Mouse (Mus musculus) MEL (cell line): Measurements from ENCODE around the gene Slc41a2.

Source experiments
- CTCF ChIP-seq, 3 experiments: IDR thresholded peaks in 2 of 3; conservative IDR thresholded peaks in 1 of 3; 2 replicates each; pipeline ENCODE4 v1.5.1; 2011 to 2012; ENCODE audit warnings: low read length in 3 of 3, low read depth in 2 of 3, mild to moderate bottlenecking in 2 of 3, improper control_type of control experiment in 1 of 3, inconsistent platforms in 1 of 3, mixed read lengths in 1 of 3, moderate library complexity in 1 of 3; ENCODE audit not compliant: control insufficient read depth in 1 of 3, insufficient read depth in 1 of 3, poor library complexity in 1 of 3, severe bottlenecking in 1 of 3
- EP300 ChIP-seq, 2 experiments: IDR thresholded peaks; 2 replicates each; pipeline ENCODE4 v1.6.1; 2011; ENCODE audit warnings: improper control_type of control experiment in 2 of 2, low read length in 2 of 2, low read depth in 1 of 2, mild to moderate bottlenecking in 1 of 2
- RAD21 ChIP-seq: IDR thresholded peaks from 2 replicates; pipeline ENCODE4 v1.6.1; 2011; ENCODE audit warnings: mild to moderate bottlenecking, low read depth, low read length, improper control_type of control experiment
- USF1 ChIP-seq: IDR thresholded peaks from 2 replicates; pipeline ENCODE4 v1.6.1; 2014; ENCODE audit warnings: low read depth, mild to moderate bottlenecking, inconsistent platforms, low read length, improper control_type of control experiment, moderate library complexity
- ZMIZ1 ChIP-seq: IDR thresholded peaks from 2 replicates; pipeline ENCODE4 v1.6.1; 2012; ENCODE audit warnings: low read depth, mild to moderate bottlenecking, inconsistent platforms, low read length, improper control_type of control experiment, moderate library complexity

DNA sequence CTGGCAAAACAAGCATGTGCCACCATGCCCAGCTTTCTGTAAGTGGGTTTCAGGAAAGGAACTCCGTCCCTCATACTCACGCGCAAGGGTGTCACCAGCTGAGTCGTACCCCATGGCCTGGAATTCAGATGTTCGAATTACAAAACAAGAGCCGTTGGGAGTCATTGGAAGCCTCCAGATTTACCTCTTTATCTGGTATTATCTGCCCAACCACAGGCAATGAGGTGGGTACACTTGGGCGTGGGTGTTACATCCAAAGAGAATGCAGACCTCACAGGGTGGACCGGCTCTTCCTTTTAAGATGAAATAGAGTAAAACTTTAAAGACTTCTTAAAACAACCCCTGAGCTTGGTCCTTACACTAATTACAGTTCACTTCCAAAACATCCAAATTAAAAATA lies 151.5 kb downstream of the Slc41a2 start:
- TF ChIP-seq CTCF (IDR thresholded peaks at IDR 0.05 in 2 of 3, conservative IDR thresholded peaks at IDR 0.05 in 1 of 3; ENCODE audit: control insufficient read depth in 1 of 3, insufficient read depth in 1 of 3, low read depth in 2 of 3, low read length in 3 of 3, poor library complexity in 1 of 3, severe bottlenecking in 1 of 3) = no peak
- TF ChIP-seq RAD21 = no peak
- TF ChIP-seq ZMIZ1 = no peak
- TF ChIP-seq USF1 = no peak
- TF ChIP-seq EP300 (IDR thresholded peaks at IDR 0.05; ENCODE audit: low read depth in 1 of 2, low read length in 2 of 2) = peak; percentile 16 to 66; a peak in 2 of 4 replicates
